10 mouse cellular contexts compared by ENCODE assay signal in genomic region chr2:34373886-34374285, GRCm38 (mm10). TPM values are rescaled to one million over a fixed set of nuclear protein-coding genes. Genes with fewer than 3 reads are reported as not detected.
DNase-seq lines count a peak whose midpoint lies in the region; ATAC-seq and TF ChIP-seq lines count a peak whose summit lies in the region.
"Had no signal": no experiment of that assay in that cellular context is flagged by ENCODE, and none has a peak within 500 bp of the region (broad histone marks: within the 10 kb centered on the region; RNA-seq: fewer than 3 reads in every experiment).

No protein-coding gene starts in this region.

- H3K27ac ChIP-seq in lung, embryonic 14.5 days (ENCODE audit: low read depth): no peak overlapping the region
- H3K27ac ChIP-seq in embryonic facial prominence, embryonic 10.5 days (replicated peaks): 0 out of 2 replicates have a peak overlapping the region, but pooled peaks have one; percentile 96
- H3K27ac ChIP-seq in liver, embryonic 15.5 days (replicated peaks): no peak overlapping the region

- H3K4me3 ChIP-seq in lung, embryonic 14.5 days (ENCODE audit: low read depth, low read length): peak overlapping the region; percentile 95; the same call in 1 of the 2 replicates
- peak overlapping the region; percentile 86 for H3K4me3 ChIP-seq in embryonic facial prominence, embryonic 10.5 days
- peak overlapping the region; percentile 92; the same call in 1 of the 2 replicates for H3K4me3 ChIP-seq in liver, embryonic 15.5 days (replicated peaks)

- peak overlapping the region; percentile 77 for H3K4me2 ChIP-seq in lung, embryonic 14.5 days
- H3K4me2 ChIP-seq in liver, embryonic 15.5 days: peak overlapping the region; percentile 93

- no peak overlapping the region; the same call in 1 of the 2 replicates for H3K9ac ChIP-seq in lung, embryonic 14.5 days
- 0 out of 2 replicates have a peak overlapping the region, but pooled peaks have one; percentile 58 for H3K9ac ChIP-seq in liver, embryonic 15.5 days

- H3K4me1 ChIP-seq in lung, embryonic 14.5 days (ENCODE audit: insufficient read depth): 0 out of 2 replicates have a peak, but pooled peaks cover under 1% of the 10 kb centered on the region
- H3K4me1 ChIP-seq in embryonic facial prominence, embryonic 10.5 days: peaks cover 30% of the 10 kb centered on the region
- peaks cover 29% of the 10 kb centered on the region for H3K4me1 ChIP-seq in liver, embryonic 15.5 days (replicated peaks)

- DNase-seq in frontal cortex, postnatal 14 days (ENCODE audit: low spot score in 2 of 2): no peak
- no peak for DNase-seq in lung, embryonic 14.5 days
- no peak for DNase-seq in lung, adult 18-20 months
- DNase-seq in embryonic facial prominence, embryonic 10.5 days (ENCODE audit: low spot score): no peak
- DNase-seq in left cerebral cortex, postnatal 14 days (ENCODE audit: low spot score in 2 of 2): no peak
- no peak for DNase-seq in urinary bladder, adult 18-20 months (ENCODE audit: low spot score in 2 of 2)
- DNase-seq: heart, postnatal 14 days; kidney, postnatal 10 days had no signal

- TF ChIP-seq CTCF in lung, embryonic 14.5 days (IDR thresholded peaks at IDR 0.05; ENCODE audit: low read depth): no peak

- H3K36me3 ChIP-seq in lung, embryonic 14.5 days (ENCODE audit: insufficient read depth): no peaks in the 10 kb centered on the region
- H3K36me3 ChIP-seq in embryonic facial prominence, embryonic 10.5 days (replicated peaks): no peaks in the 10 kb centered on the region
- H3K36me3 ChIP-seq in liver, embryonic 15.5 days (replicated peaks): no peaks in the 10 kb centered on the region

- ATAC-seq in frontal cortex, adult (ENCODE audit: low TSS enrichment): peak; percentile 28; the same call in 1 of the 2 replicates
- ATAC-seq in lung, embryonic 14.5 days (ENCODE audit: insufficient read depth): no peak
- ATAC-seq in liver, embryonic 15.5 days (ENCODE audit: insufficient read depth): no peak

- H3K9me3 ChIP-seq in lung, embryonic 14.5 days (ENCODE audit: low read depth, low read length): no peaks in the 10 kb centered on the region
- no peaks in the 10 kb centered on the region for H3K9me3 ChIP-seq in embryonic facial prominence, embryonic 10.5 days
- H3K9me3 ChIP-seq in liver, embryonic 15.5 days (replicated peaks): no peaks in the 10 kb centered on the region

- intact Hi-C loops in left cerebral cortex, postnatal 14 days (cut with DNase I): loop anchor here (10.0 kb wide), 2 partner anchors 141 to 399 kb away; no protein-coding TSS in a partner anchor

- WGBS in lung, embryonic 14.5 days: 36% methylated on average over 3 of the region's 3 CpGs
- WGBS in embryonic facial prominence, embryonic 10.5 days: 42% methylated on average over 3 of the region's 3 CpGs
- WGBS in liver, embryonic 15.5 days (ENCODE audit: insufficient replicate concordance): 47% methylated on average over 3 of the region's 3 CpGs

- H3K27me3 ChIP-seq in lung, embryonic 14.5 days (ENCODE audit: insufficient read depth, low read length): 0 out of 2 replicates have a peak, but pooled peaks cover 2% of the 10 kb centered on the region
- H3K27me3 ChIP-seq in embryonic facial prominence, embryonic 10.5 days (replicated peaks; ENCODE audit: low read depth, poor library complexity, severe bottlenecking): 0 out of 2 replicates have a peak, but pooled peaks cover 7% of the 10 kb centered on the region
- H3K27me3 ChIP-seq in liver, embryonic 15.5 days: peaks cover 32% of the 10 kb centered on the region

RNA-seq across cellular contexts. Expression of gene Pbx3, which starts 0.9 kb away (rescaled TPM):
- 37.5 and 38.4 TPM in 2 replicates for polyA plus RNA-seq in lung, embryonic 14.5 days (2014; fragmentation: Nextera tagmentation; extraction: Ambion mirVana)
- 36.7 and 38.9 TPM in 2 replicates for polyA plus RNA-seq in embryonic facial prominence, embryonic 10.5 days (2016; fragmentation: Nextera tagmentation; extraction: Ambion mirVana)
- polyA plus RNA-seq in liver, embryonic 15.5 days (2015; fragmentation: Nextera tagmentation; extraction: Ambion mirVana): 6.0 and 6.7 TPM in 2 replicates
- 10 to 100 TPM; 11.2 to 17.0 TPM for total RNA-seq in left cerebral cortex, postnatal 14 days (2021)

RNA-seq across cellular contexts. Expression of gene Mapkap1, which starts 32.7 kb away (rescaled TPM):
- 93.3 and 97.1 TPM in 2 replicates for polyA plus RNA-seq in lung, embryonic 14.5 days (2014; fragmentation: Nextera tagmentation; extraction: Ambion mirVana)
- polyA plus RNA-seq in embryonic facial prominence, embryonic 10.5 days (2016; fragmentation: Nextera tagmentation; extraction: Ambion mirVana): 88.1 and 90.9 TPM in 2 replicates
- polyA plus RNA-seq in liver, embryonic 15.5 days (2015; fragmentation: Nextera tagmentation; extraction: Ambion mirVana): 30.9 and 31.9 TPM in 2 replicates
- 10 to 100 TPM; 63.1 to 66.3 TPM for total RNA-seq in left cerebral cortex, postnatal 14 days (2021)
